Mouse (Mus musculus) neural tube, embryonic 12.5 days (tissue): ENCODE measurements around the gene Tspan13. TPM values are rescaled to one million over a fixed set of nuclear protein-coding genes. Genes with fewer than 3 reads are reported as not detected.
A peak's percentile ranks its signal among the peaks of the same experiment; 100 is the strongest.

Source experiments
- ATAC-seq: fragments of 200-750 bp; cut with Nextera tagmentation; 2 replicates; pipeline ENCODE4 v1.8.0; 2017; ENCODE audit warnings: low read depth, mild to moderate bottlenecking, moderate TSS enrichment, moderate library complexity; ENCODE audit not compliant: low FRiP score
- H3K27ac ChIP-seq: fragments of 300-500 bp; sonication (generic); 2 replicates; pipeline ENCODE4 v1.5.1; 2016
- H3K27me3 ChIP-seq: fragments of 300-500 bp; sonication (generic); replicated peaks from 2 replicates; pipeline ENCODE4 v1.6.1; 2016; ENCODE audit warnings: mild to moderate bottlenecking
- H3K36me3 ChIP-seq: fragments of 300-500 bp; sonication (generic); 2 replicates; pipeline ENCODE4 v1.6.1; 2016; ENCODE audit warnings: mild to moderate bottlenecking
- H3K4me1 ChIP-seq: fragments of 300-500 bp; sonication (generic); 2 replicates; pipeline ENCODE4 v1.6.1; 2016
- H3K4me2 ChIP-seq: fragments of 300-500 bp; sonication (generic); replicated peaks from 2 replicates; pipeline ENCODE4 v1.6.1; 2016; ENCODE audit warnings: mild to moderate bottlenecking
- H3K4me3 ChIP-seq: fragments of 300-500 bp; sonication (generic); 2 replicates; pipeline ENCODE4 v1.5.1; 2016
- H3K9ac ChIP-seq: fragments of 300-500 bp; sonication (generic); 2 replicates; pipeline ENCODE4 v1.6.1; 2016; ENCODE audit warnings: mild to moderate bottlenecking
- H3K9me3 ChIP-seq: fragments of 300-500 bp; sonication (generic); 2 replicates; pipeline ENCODE4 v1.6.1; 2016; ENCODE audit warnings: mild to moderate bottlenecking
- WGBS: fragments of 180-500 bp; shearing (Covaris S2); methylation state at CpG from one replicate; pipeline ENCODE4 v1.1.7; 2016; 5-methylcytosine and 5-hydroxymethylcytosine counted together
- polyA plus RNA-seq: library from polyadenylated mRNA; unstranded; fragments of >200 nt; fragmentation: Nextera tagmentation; extraction: Ambion mirVana; gene quantifications from 2 replicates; pipeline ENCODE4 v1.2.1, GENCODE M21; 2016

Tspan13 gene
- polyA plus RNA-seq, 1 experiment from 2014 or later, result 255 TPM

DNA sequence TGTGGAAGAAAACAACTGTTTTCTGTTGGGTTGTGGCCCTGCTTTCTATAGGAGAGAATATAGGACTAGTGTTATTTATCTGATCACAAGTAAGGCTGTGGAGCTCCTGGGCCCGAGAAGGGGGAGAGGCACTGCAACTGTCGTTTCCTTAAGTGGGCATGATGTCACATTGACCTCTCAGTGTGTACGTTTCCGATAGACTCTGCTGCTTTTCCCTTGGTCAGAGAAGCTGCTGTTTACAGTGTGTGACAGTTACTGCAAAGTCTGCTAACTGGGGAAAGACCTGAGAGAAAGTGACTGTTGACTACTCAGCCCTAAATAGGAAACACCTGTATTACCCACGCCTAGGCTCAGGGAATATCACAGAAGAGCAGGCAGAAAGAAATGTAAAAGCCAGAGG is 3.9 kb upstream of the Tspan13 start:
- H3K9me3 ChIP-seq, result no peaks in the 10 kb centered on the region
- H3K4me1 ChIP-seq, result peaks cover 1% of the 10 kb centered on the region; the same call in 1 of the 2 replicates
- H3K9ac ChIP-seq, result no peak overlapping the region
- ATAC-seq, result no peak
- no peak overlapping the region for H3K27ac ChIP-seq
- no peaks in the 10 kb centered on the region for H3K27me3 ChIP-seq
- H3K4me2 ChIP-seq, result no peak overlapping the region
- no peak overlapping the region for H3K4me3 ChIP-seq
- WGBS, result 59% methylated on average over 5 of the region's 5 CpGs
- H3K36me3 ChIP-seq, result no peaks in the 10 kb centered on the region

DNA sequence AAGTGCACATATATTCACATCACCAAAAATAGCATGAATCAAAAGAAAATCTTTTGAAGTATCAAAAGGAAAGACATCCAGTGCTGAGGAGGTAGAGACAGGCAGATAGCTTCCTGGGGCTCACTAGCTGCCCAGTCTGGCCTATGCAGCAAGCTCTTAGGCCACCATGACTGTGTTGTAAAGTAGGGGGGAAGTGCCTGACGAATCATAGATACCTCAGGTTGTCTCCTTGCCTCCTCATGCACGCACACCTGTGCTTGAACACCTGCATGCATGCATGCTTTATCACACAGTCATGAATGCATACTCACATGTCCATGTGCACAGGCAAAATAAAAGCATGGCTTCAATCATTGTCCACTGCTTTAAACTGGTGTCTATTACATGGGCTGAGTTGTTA is 2.4 kb upstream of the Tspan13 start:
- H3K9me3 ChIP-seq, result no peaks in the 10 kb centered on the region
- no peak overlapping the region for H3K4me2 ChIP-seq
- no peak overlapping the region for H3K27ac ChIP-seq
- peaks cover 11% of the 10 kb centered on the region for H3K4me1 ChIP-seq
- ATAC-seq, result no peak
- no peaks in the 10 kb centered on the region for H3K27me3 ChIP-seq
- H3K36me3 ChIP-seq, result no peaks in the 10 kb centered on the region
- H3K4me3 ChIP-seq, result no peak overlapping the region
- no peak overlapping the region for H3K9ac ChIP-seq
- WGBS, result 73% methylated on average over 2 of the region's 2 CpGs

DNA sequence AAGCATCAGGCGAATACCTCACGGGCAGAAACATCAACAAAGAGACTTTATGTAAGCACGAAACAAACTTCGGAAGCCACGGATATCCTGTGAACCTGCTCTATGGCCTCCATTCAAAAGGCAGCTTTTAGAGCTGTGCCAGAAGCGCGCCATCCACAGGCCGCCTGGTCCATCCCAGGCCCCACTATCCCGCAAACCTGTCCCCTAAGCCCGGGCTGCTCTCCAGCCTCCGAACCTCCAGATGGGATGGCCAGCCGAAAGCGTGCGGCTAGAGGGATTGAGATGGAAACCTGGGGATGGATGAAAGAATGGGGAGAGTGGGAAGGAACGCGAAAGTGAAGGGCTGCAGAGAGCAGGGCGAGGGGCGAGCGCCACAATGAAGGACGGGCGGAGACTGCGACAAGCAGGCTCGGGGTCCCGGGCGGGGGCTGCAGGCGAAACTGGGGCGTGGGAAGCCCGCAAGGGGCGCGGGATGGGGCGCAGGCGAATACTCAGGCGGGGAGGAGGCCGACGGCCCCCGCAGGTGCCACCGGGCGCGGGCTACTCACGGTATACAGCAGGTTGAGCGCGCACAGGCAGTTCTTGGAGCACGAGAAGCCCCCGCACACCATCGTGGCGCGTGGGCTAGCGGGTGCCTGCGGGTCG is 475 bp downstream of the Tspan13 start:
- peak overlapping the region; percentile 97 for H3K4me3 ChIP-seq
- peaks cover 12% of the 10 kb centered on the region for H3K4me1 ChIP-seq
- peak overlapping the region; percentile 97 for H3K9ac ChIP-seq
- 0 out of 2 replicates have a peak, but pooled peaks cover 1% of the 10 kb centered on the region for H3K9me3 ChIP-seq
- peak overlapping the region; percentile 64 for H3K4me2 ChIP-seq
- H3K27me3 ChIP-seq, result no peaks in the 10 kb centered on the region
- WGBS, result under 1% methylated on average over 50 of the region's 50 CpGs
- ATAC-seq, result peak; percentile 83
- peak overlapping the region; percentile 76; the same call in 1 of the 2 replicates for H3K27ac ChIP-seq
- no peaks in the 10 kb centered on the region for H3K36me3 ChIP-seq

DNA sequence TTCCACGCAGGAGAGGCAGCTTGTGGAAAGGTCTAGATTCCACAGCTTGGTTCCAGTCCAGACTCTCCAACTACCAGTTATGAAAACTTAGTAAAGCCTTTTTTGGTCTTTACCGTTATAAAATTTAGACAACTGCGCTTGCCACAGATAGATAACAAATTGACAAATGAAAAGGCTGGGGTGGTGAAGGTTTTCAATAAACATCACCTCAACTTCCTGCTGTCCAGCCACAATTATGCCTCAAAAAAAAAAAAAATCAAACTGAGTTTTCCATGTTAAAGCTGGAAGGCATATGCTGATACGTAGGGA is 1.1 kb downstream of the Tspan13 start:
- WGBS, result 48% methylated on average over 4 of the region's 4 CpGs
- Histone ChIP-seq H3K36me3 (peaks cover 2% of the 10 kb centered on the region; the same call in 1 of the 2 replicates), H3K27ac (no peak overlapping the region), H3K9ac (peak overlapping the region; percentile 38; the same call in 1 of the 2 replicates), H3K4me3 (peak overlapping the region; percentile 97), H3K27me3 (no peaks in the 10 kb centered on the region), H3K9me3 (0 out of 2 replicates have a peak, but pooled peaks cover 7% of the 10 kb centered on the region), H3K4me2 (peak overlapping the region; percentile 64), H3K4me1 (peaks cover 12% of the 10 kb centered on the region)
- ATAC-seq, result no peak

DNA sequence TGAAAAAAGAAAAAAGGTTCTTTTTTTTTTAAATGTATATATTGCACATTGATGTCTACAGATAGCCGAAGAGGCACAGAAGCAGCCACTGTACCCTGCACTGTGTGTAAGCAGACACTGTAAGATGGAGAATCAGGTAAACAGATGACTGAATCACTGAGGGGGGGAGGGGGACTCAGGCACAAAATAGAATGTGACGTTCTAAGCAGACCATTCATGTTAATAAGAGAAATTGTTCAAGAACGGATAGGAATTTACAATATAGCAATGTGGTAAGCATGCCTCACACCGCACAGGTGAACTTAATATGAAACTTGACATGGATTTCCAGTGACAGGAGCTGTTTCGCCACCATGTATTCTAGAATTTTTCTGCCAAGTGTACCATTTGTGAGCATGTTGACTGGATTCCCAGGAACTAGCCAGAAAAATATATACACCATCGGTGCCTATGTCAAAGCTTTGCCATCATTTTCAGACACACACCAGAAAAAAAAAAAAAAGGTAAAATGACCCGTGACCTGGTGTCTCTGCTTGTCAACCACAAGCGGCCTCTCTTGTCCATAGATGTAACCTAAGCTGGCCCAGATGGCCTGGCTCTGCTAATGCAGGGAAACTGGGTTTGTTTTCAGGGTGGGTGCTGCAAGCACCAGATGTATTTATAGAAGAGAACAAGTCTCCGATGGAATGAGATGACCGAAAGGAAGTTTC is 1.6 kb downstream of the Tspan13 start:
- peak overlapping the region; percentile 64 for H3K4me2 ChIP-seq
- H3K4me3 ChIP-seq, result peak overlapping the region; percentile 97
- peak overlapping the region; percentile 38; the same call in 1 of the 2 replicates for H3K9ac ChIP-seq
- no peaks in the 10 kb centered on the region for H3K27me3 ChIP-seq
- no peak overlapping the region for H3K27ac ChIP-seq
- H3K36me3 ChIP-seq, result peaks cover 2% of the 10 kb centered on the region; the same call in 1 of the 2 replicates
- peaks cover 12% of the 10 kb centered on the region for H3K4me1 ChIP-seq
- 62% methylated on average over 10 of the region's 10 CpGs for WGBS
- H3K9me3 ChIP-seq, result 0 out of 2 replicates have a peak, but pooled peaks cover 12% of the 10 kb centered on the region
- ATAC-seq, result no peak

DNA sequence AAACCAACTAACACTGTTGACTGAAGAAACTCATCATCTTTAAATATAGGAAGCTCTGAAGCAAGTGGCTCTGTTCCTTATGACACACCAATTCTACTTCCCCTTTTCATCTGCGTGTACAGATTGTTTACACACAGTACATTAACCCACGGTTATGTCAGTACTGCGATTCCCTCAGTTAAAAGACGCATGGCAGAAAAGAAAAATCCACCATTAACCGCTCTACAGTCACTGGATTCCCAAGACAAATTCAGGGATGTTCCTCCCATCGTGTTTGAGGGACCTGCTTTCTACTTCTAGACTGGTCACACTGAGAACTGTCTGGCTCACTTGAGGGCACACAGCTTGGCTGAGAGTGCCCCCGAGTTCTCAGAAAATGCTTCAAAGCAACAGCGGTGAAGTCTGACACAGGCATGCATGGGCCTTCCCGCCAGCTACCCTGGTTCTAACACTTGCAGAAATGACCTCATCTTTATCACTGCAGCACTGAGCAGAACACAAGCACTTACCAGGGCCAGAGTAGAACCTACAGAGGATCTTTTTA is 2.7 kb downstream of the Tspan13 start:
- no peak overlapping the region for H3K4me3 ChIP-seq
- peak overlapping the region; percentile 64 for H3K4me2 ChIP-seq
- H3K9me3 ChIP-seq, result 0 out of 2 replicates have a peak, but pooled peaks cover 16% of the 10 kb centered on the region
- H3K27ac ChIP-seq, result no peak overlapping the region
- H3K36me3 ChIP-seq, result peaks cover 6% of the 10 kb centered on the region; the same call in 1 of the 2 replicates
- no peak overlapping the region for H3K9ac ChIP-seq
- WGBS, result 85% methylated on average over 9 of the region's 9 CpGs
- H3K27me3 ChIP-seq, result no peaks in the 10 kb centered on the region
- ATAC-seq, result no peak
- peaks cover 12% of the 10 kb centered on the region for H3K4me1 ChIP-seq

DNA sequence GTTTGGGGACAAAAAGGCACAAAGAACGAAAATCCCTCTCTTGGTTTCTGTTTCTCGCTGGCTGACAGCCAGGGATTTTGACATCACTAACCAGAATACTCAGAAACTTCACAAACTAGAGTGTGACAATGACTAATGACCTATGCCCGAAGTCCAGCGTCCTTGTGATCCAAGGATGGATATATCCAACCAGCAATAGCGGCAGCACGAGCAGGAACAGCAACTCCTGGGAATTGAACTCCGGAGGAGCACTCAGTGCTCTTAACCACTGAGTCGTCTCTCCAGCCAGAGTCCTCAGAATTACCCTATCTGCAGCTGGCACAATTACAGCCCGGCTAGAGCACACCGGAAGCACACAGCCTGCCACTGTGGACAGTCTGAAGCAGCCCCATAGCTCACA is 5.5 kb downstream of the Tspan13 start:
- Histone ChIP-seq H3K27ac (no peak overlapping the region), H3K9me3 (0 out of 2 replicates have a peak, but pooled peaks cover 16% of the 10 kb centered on the region), H3K4me2 (no peak overlapping the region), H3K27me3 (no peaks in the 10 kb centered on the region), H3K36me3 (peaks cover 11% of the 10 kb centered on the region; the same call in 1 of the 2 replicates), H3K4me1 (peaks cover 12% of the 10 kb centered on the region), H3K9ac (no peak overlapping the region), H3K4me3 (no peak overlapping the region)
- ATAC-seq, result no peak
- 89% methylated on average over 10 of the region's 10 CpGs for WGBS

DNA sequence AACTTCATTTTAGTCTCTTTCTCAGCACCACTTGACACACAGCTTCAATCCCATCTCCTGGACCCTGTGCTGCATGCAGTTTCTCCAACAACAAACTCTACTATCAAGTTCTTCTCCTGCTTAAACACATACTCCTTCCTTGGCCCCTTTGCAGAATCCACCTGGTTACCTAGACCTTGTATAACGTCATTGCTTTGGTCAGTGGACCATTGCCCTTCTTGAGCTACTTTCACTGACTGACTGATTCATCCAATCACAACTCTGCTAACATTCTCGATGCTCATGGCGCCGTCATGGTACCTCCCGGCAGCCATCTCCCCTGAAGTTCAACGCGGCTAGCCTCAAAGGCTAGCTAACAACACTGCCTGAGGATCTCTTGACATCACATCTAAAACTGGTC is 6.2 kb downstream of the Tspan13 start:
- Histone ChIP-seq H3K36me3 (peaks cover 11% of the 10 kb centered on the region; the same call in 1 of the 2 replicates), H3K27ac (no peak overlapping the region), H3K4me2 (no peak overlapping the region), H3K9ac (no peak overlapping the region), H3K9me3 (0 out of 2 replicates have a peak, but pooled peaks cover 16% of the 10 kb centered on the region), H3K4me1 (peaks cover 11% of the 10 kb centered on the region), H3K27me3 (no peaks in the 10 kb centered on the region), H3K4me3 (no peak overlapping the region)
- no peak for ATAC-seq
- 96% methylated on average over 7 of the region's 7 CpGs for WGBS

DNA sequence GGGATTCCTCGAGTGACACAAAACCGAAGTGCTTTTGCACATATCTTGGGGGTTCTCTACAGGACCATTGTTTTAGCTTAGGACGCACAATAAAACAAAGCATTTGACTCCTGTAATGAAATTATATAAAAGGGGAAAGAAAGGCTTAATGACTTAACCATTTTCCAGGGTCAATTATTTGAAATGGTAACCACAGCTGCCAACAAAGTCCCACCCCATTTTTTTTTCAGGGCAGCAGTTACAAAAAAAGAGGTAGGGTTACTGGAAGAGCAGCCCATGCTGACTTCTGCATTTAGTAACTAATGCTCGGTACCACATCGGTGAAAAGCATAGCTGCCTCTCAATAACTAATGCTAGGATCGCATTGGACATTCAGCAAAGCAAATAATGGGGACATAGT is 6.8 kb downstream of the Tspan13 start:
- H3K36me3 ChIP-seq, result peaks cover 11% of the 10 kb centered on the region; the same call in 1 of the 2 replicates
- no peaks in the 10 kb centered on the region for H3K27me3 ChIP-seq
- H3K4me2 ChIP-seq, result no peak overlapping the region
- no peak overlapping the region for H3K9ac ChIP-seq
- H3K4me1 ChIP-seq, result peaks cover 4% of the 10 kb centered on the region
- 95% methylated on average over 6 of the region's 6 CpGs for WGBS
- no peak overlapping the region for H3K27ac ChIP-seq
- no peak overlapping the region for H3K4me3 ChIP-seq
- 0 out of 2 replicates have a peak, but pooled peaks cover 16% of the 10 kb centered on the region for H3K9me3 ChIP-seq
- no peak for ATAC-seq

DNA sequence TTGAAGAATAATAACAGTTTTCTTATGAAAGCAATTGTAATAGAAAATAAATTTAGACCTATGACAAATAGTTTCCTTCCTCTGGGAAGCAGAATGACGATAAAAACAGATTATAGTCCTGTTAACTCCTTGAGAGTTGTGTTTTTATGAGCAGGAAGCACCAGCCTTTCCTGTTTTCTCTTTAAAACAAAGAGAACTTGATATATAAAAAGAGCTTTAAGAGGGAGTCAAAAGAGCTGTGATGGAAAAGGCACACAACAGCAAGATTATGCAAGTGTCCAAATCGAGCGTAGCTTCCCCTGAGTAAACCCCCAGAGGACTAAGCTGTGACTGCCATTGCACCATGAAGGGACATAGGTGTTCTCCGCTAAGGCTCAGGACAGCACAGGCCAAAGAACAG is 9.9 kb downstream of the Tspan13 start:
- Histone ChIP-seq H3K27ac (no peak overlapping the region), H3K9ac (no peak overlapping the region), H3K27me3 (no peaks in the 10 kb centered on the region), H3K4me1 (no peaks in the 10 kb centered on the region), H3K9me3 (0 out of 2 replicates have a peak, but pooled peaks cover 16% of the 10 kb centered on the region), H3K4me3 (no peak overlapping the region), H3K36me3 (peaks cover 11% of the 10 kb centered on the region; the same call in 1 of the 2 replicates), H3K4me2 (no peak overlapping the region)
- ATAC-seq, result no peak
- 78% methylated on average over 4 of the region's 4 CpGs for WGBS

DNA sequence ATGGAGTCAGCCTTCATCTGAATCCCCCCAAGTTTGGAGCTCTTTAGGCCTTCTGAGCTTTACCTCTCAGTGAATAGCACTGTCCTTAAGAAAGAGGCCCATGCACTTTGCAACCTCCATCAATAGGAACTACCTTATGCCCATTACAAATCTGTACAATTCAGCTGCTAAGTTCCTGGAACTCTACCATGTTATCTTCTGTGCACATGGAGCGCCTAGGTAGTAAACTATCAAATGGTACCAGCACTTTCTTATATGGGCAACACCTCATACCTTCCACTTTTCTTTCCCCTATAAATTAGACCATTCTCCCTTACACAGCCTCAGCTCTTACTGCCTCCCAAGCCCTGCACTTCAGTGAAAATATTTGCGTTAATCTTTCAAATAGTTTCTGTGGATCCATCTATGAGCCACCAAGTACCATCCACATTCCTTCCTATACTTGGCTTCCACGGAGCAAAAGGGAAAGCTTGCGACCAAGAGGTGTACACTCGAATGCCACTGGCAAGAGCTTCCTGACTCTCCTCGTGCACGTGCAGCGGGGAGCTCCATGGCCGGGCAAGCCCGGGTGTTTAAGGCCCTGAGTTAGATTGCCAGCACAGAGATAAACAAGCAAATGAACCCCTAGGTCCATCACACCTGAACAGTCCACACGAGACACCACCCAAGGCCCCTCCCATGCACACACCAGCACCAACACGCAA is 11.5 kb downstream of the Tspan13 start:
- Histone ChIP-seq H3K4me1 (no peaks in the 10 kb centered on the region), H3K27me3 (no peaks in the 10 kb centered on the region), H3K9ac (no peak overlapping the region), H3K9me3 (0 out of 2 replicates have a peak, but pooled peaks cover 5% of the 10 kb centered on the region), H3K36me3 (peaks cover 9% of the 10 kb centered on the region; the same call in 1 of the 2 replicates), H3K4me3 (no peak overlapping the region), H3K4me2 (no peak overlapping the region), H3K27ac (no peak overlapping the region)
- 89% methylated on average over 12 of the region's 12 CpGs for WGBS
- ATAC-seq, result no peak

DNA sequence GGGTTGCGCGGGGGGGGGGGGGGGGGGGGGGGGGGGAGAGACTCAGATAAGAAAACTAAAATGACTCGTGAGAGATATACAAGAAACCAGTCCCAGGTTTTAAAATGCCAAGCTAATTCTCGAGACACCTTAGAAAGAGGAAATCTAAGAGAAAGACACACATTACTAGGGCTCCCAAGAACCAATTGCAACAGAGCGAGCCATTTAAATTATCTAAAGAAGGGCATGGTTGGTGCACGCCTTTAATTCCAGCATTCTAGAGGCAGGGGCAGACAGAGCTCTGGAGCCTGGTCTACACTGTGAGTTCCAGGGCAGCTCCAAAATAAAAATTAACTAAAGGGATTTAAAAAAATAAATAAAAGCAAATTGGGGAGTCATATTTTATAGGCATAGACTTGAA is 12.6 kb downstream of the Tspan13 start:
- no peak overlapping the region for H3K9ac ChIP-seq
- no peaks in the 10 kb centered on the region for H3K27me3 ChIP-seq
- no peaks in the 10 kb centered on the region for H3K4me1 ChIP-seq
- no peak for ATAC-seq
- no peak overlapping the region for H3K4me2 ChIP-seq
- no peak overlapping the region for H3K4me3 ChIP-seq
- peaks cover 5% of the 10 kb centered on the region; the same call in 1 of the 2 replicates for H3K36me3 ChIP-seq
- H3K27ac ChIP-seq, result no peak overlapping the region
- 86% methylated on average over 4 of the region's 6 CpGs for WGBS
- no peaks in the 10 kb centered on the region for H3K9me3 ChIP-seq
